Mouse (Mus musculus): ENCODE measurements around the gene Jmjd8. TPM values are rescaled to one million over a fixed set of nuclear protein-coding genes. Genes with fewer than 3 reads are reported as not detected.
A peak's percentile ranks its signal among the peaks of the same experiment; 100 is the strongest.

Jmjd8 gene
- total RNA-seq (2021): 10 to 100 TPM; 54.8 to 55.1 TPM

- intact Hi-C loops (cut with DNase I): no loop called here
- peak; percentile 83 for DNase-seq
Observed at GRCm38 (mm10) chr17:25828712-25829557, at the start of gene Jmjd8. TSS of gene Jmjd8 (plus strand) at chr17:25828867.

GRCm38 (mm10) chr17:25781339-25781738, 47.3 kb upstream of the Jmjd8 start:
- intact Hi-C loops (cut with DNase I): no loop called here
- no peak for DNase-seq

GRCm38 (mm10) chr17:25783086-25783485, 45.6 kb upstream of the Jmjd8 start:
- intact Hi-C loops (cut with DNase I): no loop called here

GRCm38 (mm10) chr17:25783861-25784574, 44.6 kb upstream of the Jmjd8 start:
- intact Hi-C loops (cut with DNase I): no loop called here
- DNase-seq: no peak

More at GRCm38 (mm10) chr17:25783086-25783485, 45.6 kb upstream of the Jmjd8 start:
- DNase-seq: no peak

GRCm38 (mm10) chr17:25785281-25785745, 43.4 kb upstream of the Jmjd8 start, which contains the start of gene Haghl:
TSS of gene Haghl (minus strand) at chr17:25785673.
- DNase-seq: peak; percentile 98
- intact Hi-C loops (cut with DNase I): no loop called here

GRCm38 (mm10) chr17:25786280-25786679, 42.4 kb upstream of the Jmjd8 start, which contains the start of gene Ccdc78:
TSS of gene Ccdc78 (plus strand) at chr17:25786580.
- no peak for DNase-seq
- intact Hi-C loops (cut with DNase I): no loop called here

- intact Hi-C loops (cut with DNase I): no loop called here
- no peak for DNase-seq
Observed at GRCm38 (mm10) chr17:25786781-25787504, 41.7 kb upstream of the Jmjd8 start.

- intact Hi-C loops (cut with DNase I): no loop called here
- no peak for DNase-seq
Observed at GRCm38 (mm10) chr17:25791320-25791842, 37.3 kb upstream of the Jmjd8 start.

GRCm38 (mm10) chr17:25791843-25792527, 36.7 kb upstream of the Jmjd8 start:
- DNase-seq: peak; percentile 84
- intact Hi-C loops (cut with DNase I): no loop called here

GRCm38 (mm10) chr17:25792615-25793014, 36.1 kb upstream of the Jmjd8 start, which contains the start of gene Fam173a:
TSS of gene Fam173a (minus strand) at chr17:25792901.
- intact Hi-C loops (cut with DNase I): no loop called here
- DNase-seq: peak; percentile 79

- intact Hi-C loops (cut with DNase I): no loop called here
- peak; percentile 44 for DNase-seq
Observed at GRCm38 (mm10) chr17:25794197-25794596, 34.5 kb upstream of the Jmjd8 start.

GRCm38 (mm10) chr17:25794998-25795397, 33.7 kb upstream of the Jmjd8 start:
- intact Hi-C loops (cut with DNase I): loop anchor here (5.0 kb wide), 1 partner anchor 318 kb away; no protein-coding TSS in a partner anchor
- DNase-seq: no peak

GRCm38 (mm10) chr17:25795609-25796092, 33.0 kb upstream of the Jmjd8 start, which contains the start of gene AC134908.4:
TSS of gene AC134908.4 (minus strand) at chr17:25795659.
- intact Hi-C loops (cut with DNase I): loop anchor here (5.0 kb wide), 1 partner anchor 318 kb away; no protein-coding TSS in a partner anchor

GRCm38 (mm10) chr17:25796211-25796771, 32.4 kb upstream of the Jmjd8 start:
- intact Hi-C loops (cut with DNase I): loop anchor here (5.0 kb wide), 1 partner anchor 319 kb away; no protein-coding TSS in a partner anchor
- DNase-seq: peak; percentile 41

More at GRCm38 (mm10) chr17:25795609-25796092, 33.0 kb upstream of the Jmjd8 start, which contains the start of gene AC134908.4:
- DNase-seq: peak; percentile 60

- intact Hi-C loops (cut with DNase I): loop anchor here (5.0 kb wide), 1 partner anchor 320 kb away; no protein-coding TSS in a partner anchor
- DNase-seq: peak; percentile 91
Observed at GRCm38 (mm10) chr17:25796951-25797369, 31.7 kb upstream of the Jmjd8 start, which contains the start of gene Metrn. TSS of gene Metrn (minus strand) at chr17:25797136.

GRCm38 (mm10) chr17:25801029-25801428, 27.6 kb upstream of the Jmjd8 start:
- intact Hi-C loops (cut with DNase I): loop anchor here (5.0 kb wide), 1 partner anchor 69 kb away; no protein-coding TSS in a partner anchor
- DNase-seq: peak; percentile 56

GRCm38 (mm10) chr17:25802825-25803517, 25.7 kb upstream of the Jmjd8 start:
- DNase-seq: peak; percentile 83
- intact Hi-C loops (cut with DNase I): loop anchor here (5.0 kb wide), 1 partner anchor 71 kb away; no protein-coding TSS in a partner anchor

- intact Hi-C loops (cut with DNase I): no loop called here
Observed at GRCm38 (mm10) chr17:25806507-25806906, 22.2 kb upstream of the Jmjd8 start.

More at GRCm38 (mm10) chr17:25806507-25806906, 22.2 kb upstream of the Jmjd8 start:
- DNase-seq: no peak

Measured in left cerebral cortex, postnatal 4 days (tissue).